Mouse (Mus musculus) liver, postnatal 0 days (tissue): ENCODE data around the gene Ifngr1. TPM values are rescaled to one million over a fixed set of nuclear protein-coding genes. Genes with fewer than 3 reads are reported as not detected.
"Not testable (repeated sequence)": the region's sequence is repeated elsewhere in the genome, so short reads cannot be mapped to it uniquely, and the experiment has no call there.

Experiments
- ATAC-seq: fragments of 200-750 bp; cut with Nextera tagmentation; 2 replicates; pipeline ENCODE4 v1.8.0; 2017; ENCODE audit warnings: mild to moderate bottlenecking, moderate library complexity
- DNase-seq: peaks from one replicate; pipeline ENCODE4 v3.0.0-alpha.2; 2016
- H3K27ac ChIP-seq: fragments of 300-500 bp; sonication (generic); 2 replicates; pipeline ENCODE4 v1.5.1; 2014; ENCODE audit warnings: antibody characterized with exemption, moderate library complexity, mild to moderate bottlenecking, low read depth
- H3K27me3 ChIP-seq: fragments of 300-500 bp; sonication (generic); 2 replicates; pipeline ENCODE4 v1.6.1; 2014; ENCODE audit warnings: low read length, control low read depth, mixed read lengths; ENCODE audit not compliant: insufficient read depth
- H3K36me3 ChIP-seq: fragments of 300-500 bp; sonication (generic); replicated peaks from 2 replicates; pipeline ENCODE4 v1.6.1; 2014; ENCODE audit warnings: mild to moderate bottlenecking, control low read depth, low read length, moderate library complexity, mixed read lengths; ENCODE audit not compliant: insufficient read depth
- H3K4me1 ChIP-seq: fragments of 300-500 bp; sonication (generic); 2 replicates; pipeline ENCODE4 v1.6.1; 2014; ENCODE audit warnings: antibody characterized with exemption, mild to moderate bottlenecking, control low read depth; ENCODE audit not compliant: insufficient read depth
- H3K4me2 ChIP-seq: fragments of 300-500 bp; sonication (generic); 2 replicates; pipeline ENCODE4 v1.6.1; 2014; ENCODE audit warnings: low read depth, mild to moderate bottlenecking, low read length, moderate library complexity, mixed read lengths
- H3K4me3 ChIP-seq: fragments of 300-500 bp; sonication (generic); 2 replicates; pipeline ENCODE4 v1.5.1; 2014; ENCODE audit warnings: low read depth, low read length
- H3K9ac ChIP-seq: fragments of 300-500 bp; sonication (generic); replicated peaks from 2 replicates; pipeline ENCODE4 v1.6.1; 2014; ENCODE audit warnings: mild to moderate bottlenecking, moderate library complexity
- H3K9me3 ChIP-seq: fragments of 300-500 bp; sonication (generic); 2 replicates; pipeline ENCODE4 v1.6.1; 2016; ENCODE audit warnings: mild to moderate bottlenecking, control low read depth, low read length, mixed read lengths
- CTCF ChIP-seq: sonication (generic); IDR thresholded peaks from 2 replicates; pipeline ENCODE4 v1.5.1; 2016; ENCODE audit warnings: antibody characterized with exemption, low read depth
- EP300 ChIP-seq: IDR thresholded peaks from 2 replicates; pipeline ENCODE4 v1.6.1; 2016; ENCODE audit warnings: antibody characterized with exemption, low read depth, mild to moderate bottlenecking
- WGBS: fragments of 180-500 bp; shearing (Covaris S2); extraction: QIAGEN DNeasy Blood & Tissue Kit; methylation state at CpG from one replicate; pipeline ENCODE4 v1.1.7; 2014; ENCODE audit not compliant: insufficient replicate concordance; 5-methylcytosine and 5-hydroxymethylcytosine counted together
- polyA plus RNA-seq: library from polyadenylated mRNA; unstranded; fragments of >200 nt; fragmentation: Nextera tagmentation; extraction: Ambion mirVana; gene quantifications from 2 replicates; pipeline ENCODE4 v1.2.1, GENCODE M21; 2015

Gene Ifngr1
- polyA plus RNA-seq, 1 experiment from 2014 or later = 68.9 TPM

DNA sequence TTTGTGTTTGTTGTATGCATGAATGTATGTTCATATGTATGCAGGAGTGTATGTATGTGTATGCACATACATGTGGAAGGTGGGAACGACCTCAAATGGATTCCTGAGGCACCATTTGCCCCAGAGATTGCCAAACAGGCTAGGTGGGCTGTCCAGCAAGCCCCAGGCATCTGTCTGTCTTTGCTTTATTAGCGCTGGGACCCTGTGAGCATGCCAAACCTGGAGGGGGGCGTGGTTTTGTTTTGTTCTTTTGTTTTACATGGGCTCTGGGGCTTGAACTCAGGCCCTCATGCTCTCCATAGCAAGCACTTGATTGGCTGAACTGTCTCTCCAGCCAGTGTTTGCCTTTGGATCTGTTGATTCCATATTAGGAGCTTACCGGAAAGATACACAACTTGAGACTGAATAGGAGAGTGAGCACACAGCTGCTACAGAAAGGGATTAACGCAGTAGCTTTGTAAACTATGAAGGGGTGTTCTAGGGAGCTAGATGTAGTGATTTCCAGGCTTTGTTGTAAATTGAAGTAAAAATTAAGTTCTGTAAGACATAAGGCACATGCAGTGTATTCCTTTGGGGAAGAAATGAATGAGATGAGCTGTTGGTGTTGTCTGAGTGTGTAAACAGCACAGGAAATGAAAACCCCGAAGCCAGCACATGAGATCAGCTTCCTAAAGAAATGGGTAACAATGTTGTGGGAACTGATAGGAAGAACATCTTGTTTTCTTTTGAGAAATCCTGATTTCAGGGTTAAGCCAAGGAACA, 7.8 kb downstream of the Ifngr1 start:
- Histone ChIP-seq H3K27me3 (no peaks in the 10 kb centered on the region), H3K4me3 (no peak overlapping the region), H3K4me1 (peaks cover 21% of the 10 kb centered on the region), H3K36me3 (peaks cover 59% of the 10 kb centered on the region), H3K27ac (no peak overlapping the region), H3K4me2 (no peak overlapping the region), H3K9ac (no peak overlapping the region), H3K9me3 (no peaks in the 10 kb centered on the region)
- DNase-seq (no peak), ATAC-seq (no peak)
- 73% methylated on average over 6 of the region's 6 CpGs for WGBS
- TF ChIP-seq CTCF = no peak
- no peak for TF ChIP-seq EP300

DNA sequence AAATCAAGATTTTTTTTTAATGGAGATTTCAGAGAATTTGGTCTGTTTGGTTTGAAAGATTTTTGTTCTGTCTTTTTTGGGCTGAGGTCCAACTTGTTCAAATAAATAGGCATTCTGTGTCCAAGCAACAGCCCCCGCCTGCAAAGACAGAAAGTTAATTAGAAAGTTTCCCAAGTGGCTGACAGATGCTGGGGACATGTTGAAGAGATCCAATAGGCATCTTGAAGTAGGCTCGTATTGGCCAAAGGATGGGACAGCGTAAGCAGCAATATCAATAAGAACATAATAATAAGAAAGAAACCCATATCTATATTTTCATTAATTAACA, 8.3 kb downstream of the Ifngr1 start:
- Histone ChIP-seq H3K27ac (no peak overlapping the region), H3K36me3 (peaks cover 64% of the 10 kb centered on the region), H3K27me3 (no peaks in the 10 kb centered on the region), H3K4me3 (no peak overlapping the region), H3K4me2 (no peak overlapping the region), H3K4me1 (peaks cover 18% of the 10 kb centered on the region), H3K9ac (no peak overlapping the region), H3K9me3 (no peaks in the 10 kb centered on the region)
- DNase-seq = no peak
- no peak for TF ChIP-seq EP300
- no peak for TF ChIP-seq CTCF
- ATAC-seq = no peak
- WGBS = 85% methylated on average over 3 of the region's 3 CpGs

DNA sequence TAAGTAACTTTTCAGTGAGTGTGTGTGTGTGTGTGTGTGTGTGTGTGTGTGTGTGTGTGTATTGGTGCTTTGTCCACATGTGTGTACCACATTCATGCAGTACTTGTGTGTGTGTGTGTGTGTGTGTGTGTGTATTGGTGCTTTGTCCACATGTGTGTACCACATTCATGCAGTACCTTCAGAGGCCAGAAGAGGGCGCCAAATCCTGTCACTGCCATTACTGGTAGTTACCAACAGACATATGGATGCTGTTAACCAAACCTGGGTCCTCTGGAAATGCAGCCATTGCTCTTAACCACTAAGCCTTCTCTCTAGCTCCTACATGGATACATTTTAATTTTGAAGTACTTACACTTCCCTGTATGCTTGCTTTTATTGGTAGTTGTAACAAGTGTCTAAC, 9.8 kb downstream of the Ifngr1 start:
- H3K9me3 ChIP-seq, H3K4me3 ChIP-seq, ATAC-seq, H3K27ac ChIP-seq, H3K4me2 ChIP-seq, H3K27me3 ChIP-seq, H3K9ac ChIP-seq: not testable (repeated sequence)
- peaks cover 78% of the 10 kb centered on the region for H3K36me3 ChIP-seq
- peak; percentile 60 for DNase-seq
- peaks cover 10% of the 10 kb centered on the region for H3K4me1 ChIP-seq
- peak; percentile 82 for TF ChIP-seq CTCF
- 50% methylated on average over 1 of the region's 1 CpGs for WGBS

DNA sequence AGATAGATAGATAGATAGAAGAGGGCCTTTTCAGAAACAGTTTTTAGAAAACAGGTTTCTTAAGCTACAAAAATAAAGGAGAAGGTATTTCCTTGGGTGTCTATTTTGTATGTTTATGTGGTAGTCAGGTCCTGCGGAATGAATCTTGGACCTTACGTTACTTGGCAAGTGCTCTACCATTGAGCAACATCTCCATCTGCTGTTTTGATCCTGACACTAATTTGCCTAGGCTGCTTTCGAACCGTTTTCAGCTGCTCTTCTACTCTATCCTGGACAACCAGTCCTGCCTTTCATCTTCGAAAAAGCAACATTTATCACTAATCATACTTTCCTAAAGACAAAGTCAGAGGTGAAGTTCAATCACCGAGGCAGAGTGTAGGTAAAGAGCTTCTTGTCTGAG, 11.5 kb downstream of the Ifngr1 start:
- H3K36me3 ChIP-seq = peaks cover 93% of the 10 kb centered on the region
- no peak overlapping the region for H3K4me2 ChIP-seq

DNA sequence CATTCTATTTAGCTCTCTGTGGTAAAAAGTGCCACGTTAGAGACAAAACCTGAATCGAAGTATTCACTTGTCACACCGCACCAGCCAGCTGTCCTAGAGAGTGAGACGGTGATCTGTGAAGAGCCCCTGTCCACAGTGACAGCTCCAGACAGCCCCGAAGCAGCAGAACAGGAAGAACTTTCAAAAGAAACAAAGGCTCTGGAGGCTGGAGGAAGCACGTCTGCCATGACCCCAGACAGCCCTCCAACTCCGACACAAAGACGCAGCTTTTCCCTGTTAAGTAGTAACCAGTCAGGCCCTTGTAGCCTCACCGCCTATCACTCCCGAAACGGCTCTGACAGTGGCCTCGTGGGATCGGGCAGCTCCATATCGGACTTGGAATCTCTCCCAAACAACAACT, 17.4 kb downstream of the Ifngr1 start:
- ATAC-seq (no peak), DNase-seq (no peak)
- Histone ChIP-seq H3K36me3 (peaks cover 56% of the 10 kb centered on the region), H3K27ac (no peak overlapping the region), H3K9ac (no peak overlapping the region), H3K4me1 (peaks cover 7% of the 10 kb centered on the region), H3K4me3 (no peak overlapping the region), H3K4me2 (no peak overlapping the region), H3K27me3 (no peaks in the 10 kb centered on the region), H3K9me3 (no peaks in the 10 kb centered on the region)
- 76% methylated on average over 14 of the region's 14 CpGs for WGBS
- no peak for TF ChIP-seq EP300
- no peak for TF ChIP-seq CTCF

More for the DNA sequence above, 11.5 kb downstream of the Ifngr1 start:
- H3K4me1 ChIP-seq = peaks cover 4% of the 10 kb centered on the region
- H3K27ac ChIP-seq = no peak overlapping the region
- DNase-seq = no peak
- ATAC-seq = no peak
- 76% methylated on average over 6 of the region's 6 CpGs for WGBS
- no peak overlapping the region for H3K4me3 ChIP-seq
- H3K9ac ChIP-seq = no peak overlapping the region
- H3K27me3 ChIP-seq = no peaks in the 10 kb centered on the region
- TF ChIP-seq CTCF = peak; percentile 27
- no peak for TF ChIP-seq EP300
- H3K9me3 ChIP-seq = no peaks in the 10 kb centered on the region

DNA sequence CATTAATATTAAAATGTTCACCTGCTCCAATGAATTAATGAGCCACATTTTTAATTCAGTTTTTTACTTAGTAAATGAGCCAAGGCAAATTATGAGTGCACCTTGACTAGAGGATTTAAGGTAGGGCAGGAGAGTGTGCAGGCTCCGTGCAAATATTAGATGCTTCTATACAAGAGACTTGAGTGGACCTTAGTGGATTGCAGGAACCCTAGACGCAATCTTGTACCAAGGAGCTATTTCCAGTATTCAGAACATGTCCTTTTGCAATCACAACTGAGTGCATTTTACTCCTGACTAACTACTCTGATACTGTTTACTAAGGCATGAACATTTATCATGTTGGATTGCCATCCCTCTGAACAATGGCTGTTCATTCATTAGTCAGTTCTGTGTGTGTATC, 19.9 kb downstream of the Ifngr1 start:
- no peak for DNase-seq
- Histone ChIP-seq H3K4me1 (peaks cover 7% of the 10 kb centered on the region), H3K4me2 (no peak overlapping the region), H3K27me3 (no peaks in the 10 kb centered on the region), H3K9me3 (no peaks in the 10 kb centered on the region), H3K36me3 (peaks cover 31% of the 10 kb centered on the region), H3K4me3 (no peak overlapping the region), H3K9ac (no peak overlapping the region), H3K27ac (no peak overlapping the region)
- 36% methylated on average over 2 of the region's 2 CpGs for WGBS
- no peak for TF ChIP-seq CTCF
- TF ChIP-seq EP300 = no peak
- ATAC-seq = no peak
